In the genomic region with DNA sequence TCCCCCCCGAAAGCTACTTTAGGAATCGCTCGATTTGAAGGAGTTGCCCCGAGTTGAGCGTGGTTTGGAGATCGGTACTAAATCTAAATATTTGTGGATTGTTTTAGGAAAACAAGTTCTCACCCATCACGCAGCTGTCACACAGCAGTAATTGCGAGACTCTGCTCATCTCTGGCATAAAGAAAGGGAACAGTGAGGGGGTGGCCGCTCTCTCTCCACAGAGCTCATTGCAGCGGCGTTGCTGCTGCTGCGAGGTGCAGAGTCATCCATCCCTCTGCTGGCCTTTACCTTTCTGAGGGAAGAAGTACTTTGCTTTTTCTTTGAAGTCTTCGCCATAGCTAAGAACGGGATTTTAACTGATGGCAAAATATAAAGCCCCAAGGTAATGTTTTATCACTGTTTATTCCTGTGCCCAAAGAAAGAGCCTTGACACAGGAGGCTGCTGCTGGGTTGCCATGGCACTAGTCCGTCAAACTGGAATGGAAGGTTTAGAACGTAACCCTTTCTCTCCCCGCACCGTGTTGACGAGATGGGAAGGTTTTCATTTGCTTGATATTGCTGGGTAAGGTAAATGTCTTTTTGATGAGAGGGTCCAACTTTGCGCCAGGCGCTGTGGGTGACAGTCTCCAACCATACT, we compare ENCODE assay signal across 20 mouse cellular contexts.
DNase-seq lines count a peak whose midpoint lies in the region; ATAC-seq lines count a peak whose summit lies in the region.
"Had no signal": no experiment of that assay in that cellular context is flagged by ENCODE, and none has a peak within 500 bp of the region (broad histone marks: within the 10 kb centered on the region; RNA-seq: fewer than 3 reads in every experiment).

No protein-coding gene starts in this region.

- H3K4me3 ChIP-seq in hindbrain, embryonic 16.5 days (ENCODE audit: low read length): no peak overlapping the region
- H3K4me3 ChIP-seq in hindbrain, embryonic 10.5 days: no peak overlapping the region
- no peak overlapping the region for H3K4me3 ChIP-seq in midbrain, embryonic 11.5 days (ENCODE audit: low read depth, low read length)
- no peak overlapping the region for H3K4me3 ChIP-seq in midbrain, embryonic 10.5 days
- H3K4me3 ChIP-seq: embryonic facial prominence, embryonic 15.5 days; forebrain, embryonic 13.5 days; heart, embryonic 13.5 days; neural tube, embryonic 12.5 days had no signal

- peak overlapping the region; percentile 10; the same call in 1 of the 2 replicates for H3K4me2 ChIP-seq in hindbrain, embryonic 16.5 days (ENCODE audit: low read length)
- no peak overlapping the region for H3K4me2 ChIP-seq in midbrain, embryonic 11.5 days
- H3K4me2 ChIP-seq: embryonic facial prominence, embryonic 15.5 days; forebrain, embryonic 13.5 days; heart, embryonic 13.5 days; neural tube, embryonic 12.5 days had no signal

- 71% methylated on average over 21 of the region's 21 CpGs for WGBS in hindbrain, embryonic 16.5 days
- 89% methylated on average over 21 of the region's 21 CpGs for WGBS in hindbrain, embryonic 10.5 days
- 90% methylated on average over 21 of the region's 21 CpGs for WGBS in midbrain, embryonic 11.5 days
- 89% methylated on average over 21 of the region's 21 CpGs for WGBS in midbrain, embryonic 10.5 days

- no peak for ATAC-seq in hindbrain, embryonic 16.5 days
- no peak for ATAC-seq in midbrain, embryonic 11.5 days (ENCODE audit: low FRiP score)
- ATAC-seq: forebrain, embryonic 13.5 days had no signal

- no peak overlapping the region for H3K9ac ChIP-seq in hindbrain, embryonic 16.5 days (ENCODE audit: low read depth, low read length)
- no peak overlapping the region for H3K9ac ChIP-seq in midbrain, embryonic 11.5 days (ENCODE audit: low read length)
- H3K9ac ChIP-seq: embryonic facial prominence, embryonic 15.5 days; forebrain, embryonic 13.5 days; heart, embryonic 13.5 days; neural tube, embryonic 12.5 days had no signal

- H3K27ac ChIP-seq in hindbrain, embryonic 16.5 days (ENCODE audit: low read depth, low read length): no peak overlapping the region
- H3K27ac ChIP-seq in hindbrain, embryonic 10.5 days: no peak overlapping the region
- H3K27ac ChIP-seq in midbrain, embryonic 11.5 days (ENCODE audit: low read depth, low read length): no peak overlapping the region
- H3K27ac ChIP-seq in midbrain, embryonic 10.5 days (replicated peaks): no peak overlapping the region
- H3K27ac ChIP-seq: embryonic facial prominence, embryonic 15.5 days; forebrain, embryonic 13.5 days; heart, embryonic 13.5 days; neural tube, embryonic 12.5 days had no signal

- peak; percentile 29 to 73 for DNase-seq in adrenal gland, adult (ENCODE audit: inconsistent age in 2 of 2, low spot score in 1 of 2)
- no peak for DNase-seq in adrenal gland, adult 18-20 months (ENCODE audit: low spot score in 2 of 2)
- DNase-seq in hindbrain, embryonic 10.5 days (ENCODE audit: low spot score): no peak
- peak; percentile 23 for DNase-seq in midbrain, embryonic 11.5 days (ENCODE audit: low spot score, missing footprints)
- no peak for DNase-seq in midbrain, embryonic 10.5 days (ENCODE audit: low spot score)
- DNase-seq in telencephalon, adult 2 months (ENCODE audit: low read depth, low spot score): peak; percentile 29
- DNase-seq in cerebellum, adult 11 months: no peak
- DNase-seq: cerebellum, adult 8-10 months; gastrocnemius, postnatal 10 days; heart, postnatal 4 days; kidney, adult 2 months; kidney, postnatal 25 days; lung, adult 2 months; lung, postnatal 4 days; thymus, adult 2 months had no signal

- H3K27me3 ChIP-seq in hindbrain, embryonic 16.5 days (replicated peaks; ENCODE audit: control insufficient read depth, insufficient read depth, low read length): no peaks in the 10 kb centered on the region
- H3K27me3 ChIP-seq in hindbrain, embryonic 10.5 days (ENCODE audit: insufficient read depth, poor library complexity, severe bottlenecking): no peaks in the 10 kb centered on the region
- H3K27me3 ChIP-seq in midbrain, embryonic 11.5 days (ENCODE audit: control insufficient read depth, insufficient read depth, low read length): no peaks in the 10 kb centered on the region
- no peaks in the 10 kb centered on the region for H3K27me3 ChIP-seq in midbrain, embryonic 10.5 days (ENCODE audit: low read depth, poor library complexity, severe bottlenecking)
- H3K27me3 ChIP-seq: embryonic facial prominence, embryonic 15.5 days; forebrain, embryonic 13.5 days; heart, embryonic 13.5 days; neural tube, embryonic 12.5 days had no signal

- no peaks in the 10 kb centered on the region for H3K36me3 ChIP-seq in hindbrain, embryonic 16.5 days (ENCODE audit: control insufficient read depth, insufficient read depth, low read length)
- no peaks in the 10 kb centered on the region for H3K36me3 ChIP-seq in hindbrain, embryonic 10.5 days
- no peaks in the 10 kb centered on the region for H3K36me3 ChIP-seq in midbrain, embryonic 11.5 days (ENCODE audit: control insufficient read depth, insufficient read depth, low read length)
- no peaks in the 10 kb centered on the region for H3K36me3 ChIP-seq in midbrain, embryonic 10.5 days
- H3K36me3 ChIP-seq: embryonic facial prominence, embryonic 15.5 days; heart, embryonic 13.5 days; neural tube, embryonic 12.5 days had no signal

- H3K9me3 ChIP-seq in hindbrain, embryonic 16.5 days (ENCODE audit: control insufficient read depth, low read length): no peaks in the 10 kb centered on the region
- H3K9me3 ChIP-seq in hindbrain, embryonic 10.5 days: peaks cover 3% of the 10 kb centered on the region; the same call in 1 of the 2 replicates
- H3K9me3 ChIP-seq in midbrain, embryonic 11.5 days (ENCODE audit: control insufficient read depth, low read length): no peaks in the 10 kb centered on the region
- no peaks in the 10 kb centered on the region; the same call in 1 of the 2 replicates for H3K9me3 ChIP-seq in midbrain, embryonic 10.5 days (replicated peaks)
- H3K9me3 ChIP-seq: embryonic facial prominence, embryonic 15.5 days; forebrain, embryonic 13.5 days; neural tube, embryonic 12.5 days had no signal

- peaks cover 15% of the 10 kb centered on the region for H3K4me1 ChIP-seq in hindbrain, embryonic 16.5 days (ENCODE audit: control insufficient read depth, insufficient read depth, low read depth, low read length)
- H3K4me1 ChIP-seq in hindbrain, embryonic 10.5 days (replicated peaks): peaks cover 9% of the 10 kb centered on the region
- H3K4me1 ChIP-seq in midbrain, embryonic 11.5 days (ENCODE audit: control insufficient read depth, insufficient read depth, low read length): peaks cover 3% of the 10 kb centered on the region
- H3K4me1 ChIP-seq in midbrain, embryonic 10.5 days: peaks cover 11% of the 10 kb centered on the region
- H3K4me1 ChIP-seq: embryonic facial prominence, embryonic 15.5 days; forebrain, embryonic 13.5 days; neural tube, embryonic 12.5 days had no signal

Comparison
In these comparisons a context has a peak if more than half of its experiments do, and no peak if none do; other contexts are left out.
1. DNase-seq: peak in adrenal gland, adult (2 of 2), midbrain, embryonic 11.5 days (single experiment) and telencephalon, adult 2 months (single experiment); none in adrenal gland, adult 18-20 months (0 of 2), hindbrain, embryonic 10.5 days (single experiment), midbrain, embryonic 10.5 days (single experiment) and cerebellum, adult 11 months (single experiment).